Mouse (Mus musculus): ENCODE results near the gene St6galnac3.

St6galnac3 gene

DNA sequence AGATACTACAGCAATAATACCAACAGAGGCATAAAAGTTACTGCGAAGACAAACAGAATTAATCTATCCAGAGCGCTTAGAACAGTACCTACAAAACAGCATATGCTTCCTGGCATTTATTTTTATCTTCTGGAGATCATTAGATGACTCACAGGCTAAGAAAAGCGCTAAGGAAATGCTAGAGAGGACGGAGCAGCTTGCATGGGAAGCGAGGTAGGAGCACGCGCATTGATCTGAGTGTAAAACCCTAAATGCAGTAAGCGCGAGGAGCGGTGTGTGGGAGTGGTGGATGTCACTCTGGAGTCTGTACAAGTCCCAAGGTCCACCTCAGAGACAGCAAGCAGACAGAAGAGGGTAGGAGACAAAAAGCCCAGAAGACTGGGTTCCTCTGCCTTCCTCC, 486.6 kb downstream of the St6galnac3 start:
- no peak for DNase-seq (ENCODE audit: low read depth, low spot score)

- DNase-seq (ENCODE audit: low read depth, low spot score) = no peak
Measured at GRCm38 (mm10) chr3:153236262-153236661, 488.7 kb downstream of the St6galnac3 start.

GRCm38 (mm10) chr3:153222611-153223402, 502.2 kb downstream of the St6galnac3 start:
- no peak for DNase-seq (ENCODE audit: low read depth, low spot score)

DNA sequence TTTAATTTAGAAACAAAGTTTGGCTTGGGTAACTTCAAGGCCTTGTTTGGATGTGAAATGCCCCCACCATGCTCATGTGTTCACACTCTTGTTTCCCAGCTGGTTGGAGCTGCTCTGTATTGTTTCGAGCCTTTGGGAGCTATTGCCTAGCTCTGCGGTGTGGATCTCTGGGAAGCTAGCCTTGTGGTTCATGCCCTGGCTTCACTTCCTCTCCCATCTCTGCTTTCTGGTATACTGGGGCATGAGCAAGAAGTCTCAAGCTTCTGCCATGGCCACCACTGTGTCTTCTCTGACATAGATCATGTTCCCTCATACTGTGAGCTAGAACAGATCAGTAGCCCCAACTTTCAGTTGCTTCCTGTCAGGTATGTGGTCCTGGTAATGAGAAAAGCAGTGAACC, 505.6 kb downstream of the St6galnac3 start:
- DNase-seq (ENCODE audit: low read depth, low spot score) = no peak

- DNase-seq (ENCODE audit: low read depth, low spot score) = no peak
Measured at GRCm38 (mm10) chr3:153208186-153208585, 516.8 kb downstream of the St6galnac3 start.

DNA sequence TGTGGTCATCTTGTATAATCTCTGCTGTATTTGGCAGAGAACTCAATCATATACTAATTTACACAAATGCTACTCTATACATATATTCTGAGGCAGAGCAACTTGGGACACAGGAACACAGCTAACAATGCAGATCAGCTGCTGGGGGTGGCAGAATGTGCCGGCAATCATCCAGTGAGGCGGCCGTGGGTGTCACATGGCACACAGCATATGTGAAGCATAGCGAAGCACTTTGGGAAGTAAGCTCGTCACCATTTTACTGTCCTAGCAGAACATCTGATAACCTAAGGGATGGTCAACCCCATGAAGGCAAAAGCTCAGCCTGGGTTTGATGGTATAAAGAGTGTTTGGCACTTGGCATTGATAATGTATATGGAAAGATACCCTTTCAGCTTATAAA, 520.9 kb downstream of the St6galnac3 start:
- no peak for DNase-seq (ENCODE audit: low read depth, low spot score)

DNA sequence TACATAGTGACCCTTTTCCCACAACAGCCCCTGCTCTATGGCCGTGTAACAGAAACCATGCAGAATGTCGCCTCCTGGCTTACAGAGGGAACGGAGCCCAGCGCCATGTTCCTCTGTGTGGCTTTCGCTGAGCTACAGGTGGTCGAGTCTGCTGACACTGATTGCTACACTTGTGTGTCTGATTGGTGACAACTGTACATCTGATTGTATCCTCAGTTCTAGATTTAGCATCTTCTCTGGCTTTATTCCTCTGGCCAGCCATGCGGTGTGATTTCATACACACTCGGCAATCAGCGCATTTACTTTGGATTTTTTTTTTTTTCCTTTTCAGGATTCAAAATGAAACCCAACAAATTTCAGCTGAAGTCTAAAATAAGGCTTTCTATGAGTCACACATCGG, 523.1 kb downstream of the St6galnac3 start:
- DNase-seq (ENCODE audit: low read depth, low spot score) = no peak

DNA sequence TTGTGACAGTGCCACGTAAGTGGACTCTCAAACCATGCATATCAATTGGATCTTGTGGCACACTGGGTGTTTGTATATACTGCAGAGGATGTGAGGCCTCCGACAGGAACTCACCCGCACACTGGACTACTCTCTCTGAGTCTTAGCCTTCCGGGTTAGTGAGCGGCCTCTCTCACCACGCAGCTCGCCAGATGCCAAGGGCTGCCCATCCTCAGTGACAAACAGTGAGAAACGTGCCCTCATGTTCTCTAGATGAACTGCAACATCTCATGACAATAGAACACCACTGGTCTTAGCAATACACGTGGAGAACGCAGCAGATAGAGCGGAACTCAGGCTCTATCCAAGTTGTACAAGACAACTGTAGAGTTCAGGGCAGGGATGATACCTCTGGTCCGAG, 524.2 kb downstream of the St6galnac3 start:
- DNase-seq (ENCODE audit: low read depth, low spot score) = no peak

GRCm38 (mm10) chr3:153200076-153200475, 524.9 kb downstream of the St6galnac3 start:
- DNase-seq (ENCODE audit: low read depth, low spot score) = no peak

DNA sequence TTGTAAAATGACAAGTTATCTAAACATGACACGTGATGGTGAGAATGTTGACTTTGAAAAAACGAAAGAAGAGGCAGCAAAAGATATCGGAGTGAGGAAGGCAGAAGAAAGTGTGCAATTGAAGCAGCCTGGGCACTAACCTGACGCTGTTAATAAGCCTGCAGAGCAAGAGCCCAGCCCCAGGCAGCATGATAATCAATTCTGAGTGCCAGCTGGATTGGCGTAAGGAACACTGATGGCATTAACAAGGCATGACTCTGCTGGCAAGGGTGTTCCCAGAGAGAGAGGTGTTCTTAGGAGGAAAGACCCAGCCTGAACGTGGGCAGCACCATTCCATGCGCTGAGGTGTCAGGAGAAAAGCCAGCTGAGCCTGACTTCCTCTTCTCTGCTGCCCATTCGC, 525.7 kb downstream of the St6galnac3 start:
- DNase-seq (ENCODE audit: low read depth, low spot score) = no peak

GRCm38 (mm10) chr3:153198514-153198913, 526.5 kb downstream of the St6galnac3 start:
- DNase-seq (ENCODE audit: low read depth, low spot score) = no peak

GRCm38 (mm10) chr3:153193025-153193424, 531.9 kb downstream of the St6galnac3 start:
- DNase-seq (ENCODE audit: low read depth, low spot score) = no peak

- DNase-seq (ENCODE audit: low read depth, low spot score) = no peak
Measured at GRCm38 (mm10) chr3:153190742-153191141, 534.2 kb downstream of the St6galnac3 start.

DNA sequence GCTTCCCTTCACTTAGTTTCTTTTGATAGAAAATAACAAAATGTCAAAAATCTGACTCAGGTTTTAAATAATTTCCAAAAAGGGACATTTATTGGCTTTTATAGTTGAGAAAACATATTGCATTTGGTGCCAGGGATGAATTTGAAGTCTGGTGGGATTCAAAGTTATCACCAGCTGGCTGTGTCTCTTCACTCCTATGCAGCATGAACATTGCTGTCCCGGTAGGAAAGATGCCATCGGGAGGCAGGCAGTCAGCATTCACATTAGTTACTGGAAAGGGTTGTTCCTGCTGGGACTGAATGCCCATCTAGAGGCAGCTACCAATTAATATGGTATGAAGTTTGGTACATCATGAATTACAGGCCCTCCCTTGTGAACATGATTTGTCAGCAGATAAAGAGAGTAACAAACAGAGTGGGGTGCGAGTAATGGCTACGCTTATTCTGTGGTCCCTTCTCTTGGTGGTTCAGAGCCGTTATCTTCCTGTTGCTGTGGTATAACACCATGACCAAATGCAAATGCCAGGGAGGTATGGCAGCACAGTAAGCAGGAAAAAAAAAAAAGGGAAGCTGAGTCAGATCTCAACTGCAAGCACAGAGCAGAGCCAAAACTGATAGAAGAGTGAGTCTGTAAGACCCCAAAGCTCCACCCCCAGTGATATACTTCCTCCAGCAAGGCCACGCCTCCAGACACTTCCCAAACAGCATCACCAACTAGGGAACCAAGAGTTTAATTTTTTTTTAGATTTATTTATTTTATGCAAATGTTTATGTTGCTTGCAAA, 535.1 kb downstream of the St6galnac3 start:
- DNase-seq (ENCODE audit: low read depth, low spot score) = no peak

DNA sequence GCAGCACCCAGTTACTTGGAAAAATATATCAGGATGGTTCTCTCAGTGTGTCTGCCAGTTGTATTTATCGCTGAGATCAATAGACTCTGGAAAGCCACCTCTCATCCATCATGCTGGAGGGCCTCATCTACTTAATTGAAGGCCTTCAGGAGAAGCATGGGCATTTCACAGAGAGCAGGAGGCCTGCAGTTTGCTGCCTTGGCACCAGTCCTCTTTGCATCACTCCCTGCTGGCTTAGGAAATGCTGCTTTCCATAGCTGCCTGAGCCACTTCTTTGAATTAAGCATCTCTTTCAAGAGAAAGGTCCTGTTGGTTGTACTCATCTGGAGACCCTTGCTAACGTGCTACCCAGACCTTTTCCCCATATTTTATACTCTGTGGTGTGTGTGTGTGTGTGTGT, 536.8 kb downstream of the St6galnac3 start:
- no peak for DNase-seq (ENCODE audit: low read depth, low spot score)

DNA sequence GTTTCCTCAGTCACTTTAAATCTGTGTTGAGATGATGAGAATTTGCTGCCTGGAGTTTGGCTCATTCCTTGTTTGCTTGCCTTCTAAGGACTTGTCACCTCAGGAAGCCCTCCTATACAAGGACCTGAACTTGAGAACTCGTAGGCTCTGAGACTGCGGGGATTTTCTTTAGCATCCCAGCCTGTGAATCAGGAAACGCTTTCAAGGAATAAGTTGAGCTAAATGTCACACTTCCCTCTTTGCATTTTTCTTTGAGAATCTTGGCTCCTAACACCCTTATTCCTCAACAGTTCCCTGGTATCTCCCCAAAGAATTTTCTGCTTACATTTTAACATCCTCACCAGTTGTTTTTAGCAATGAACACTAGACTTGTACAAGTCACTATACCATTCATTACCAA, 539.9 kb downstream of the St6galnac3 start:
- DNase-seq (ENCODE audit: low read depth, low spot score) = no peak

GRCm38 (mm10) chr3:153181242-153181641, 543.7 kb downstream of the St6galnac3 start:
- DNase-seq (ENCODE audit: low read depth, low spot score) = no peak

GRCm38 (mm10) chr3:153176749-153177148, 548.2 kb downstream of the St6galnac3 start:
- DNase-seq (ENCODE audit: low read depth, low spot score) = no peak

DNA sequence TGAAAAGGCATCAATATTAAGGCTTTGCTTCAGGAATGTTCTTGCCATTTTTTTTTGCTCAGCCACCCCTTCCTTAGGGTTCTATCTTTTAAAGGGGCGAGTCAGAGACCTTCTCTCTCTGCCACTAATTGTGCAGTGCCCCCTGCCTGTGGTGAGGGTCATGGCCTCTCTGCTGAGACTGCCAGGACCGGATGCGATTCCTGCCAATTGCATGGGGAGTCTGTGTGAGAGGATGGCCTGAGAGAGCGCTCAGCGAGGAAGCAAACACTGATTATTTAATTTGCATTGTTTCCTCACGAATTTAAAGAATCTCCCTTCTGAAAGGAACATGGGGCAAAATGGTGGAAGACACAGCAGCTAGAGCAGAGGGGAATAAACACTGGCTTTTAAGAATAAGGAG, 548.6 kb downstream of the St6galnac3 start:
- DNase-seq (ENCODE audit: low read depth, low spot score) = peak; percentile 23

GRCm38 (mm10) chr3:153174336-153175033, 550.5 kb downstream of the St6galnac3 start:
- no peak for DNase-seq (ENCODE audit: low read depth, low spot score)

DNA sequence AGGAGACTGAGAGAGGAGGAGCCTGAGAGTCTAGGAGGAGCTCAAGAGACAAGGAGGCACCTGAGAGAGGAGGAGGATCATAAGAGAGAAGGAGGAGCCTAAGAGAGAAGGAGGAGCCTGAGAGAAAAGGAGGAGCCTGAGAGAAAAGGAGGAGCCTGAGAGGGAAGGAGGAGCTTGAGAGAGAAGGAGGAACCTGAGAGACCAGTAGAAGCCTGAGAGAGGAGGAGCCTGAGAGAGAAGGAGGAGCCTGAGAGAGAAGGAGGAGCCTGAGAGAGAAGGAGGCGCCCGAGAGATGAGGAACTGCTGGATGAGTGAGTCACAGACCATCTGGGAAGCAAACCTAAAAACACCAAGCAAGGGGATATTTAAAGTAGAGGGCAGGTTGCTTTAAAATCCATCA, 551.4 kb downstream of the St6galnac3 start:
- peak; percentile 85 for DNase-seq (ENCODE audit: low read depth, low spot score)

GRCm38 (mm10) chr3:153170146-153170545, 554.8 kb downstream of the St6galnac3 start:
- no peak for DNase-seq (ENCODE audit: low read depth, low spot score)

Measured in R1 (cell line).